Mouse (Mus musculus) MEL (cell line): Measurements from ENCODE around the gene Pde1c. TPM values are rescaled to one million over a fixed set of nuclear protein-coding genes. Genes with fewer than 3 reads are reported as not detected.

Experiments used
- DNase-seq: peaks from one replicate; pipeline ENCODE4 v3.0.0; 2011; ENCODE audit warnings: low read depth, low spot score
- H3K27ac ChIP-seq: 2 replicates; pipeline ENCODE4 v1.5.1; 2012; ENCODE audit warnings: low read depth, mild to moderate bottlenecking, control low read depth, low read length, moderate library complexity; ENCODE audit not compliant: control insufficient read depth
- H3K27me3 ChIP-seq, 2 experiments: fragments of 150-350 bp in 1 of 2; sonication (generic) in 1 of 2; 2 replicates each; pipeline ENCODE4 v1.6.1; 2012; ENCODE audit warnings: low read length in 2 of 2, mild to moderate bottlenecking in 2 of 2, improper control_type of control experiment in 1 of 2, moderate library complexity in 1 of 2; ENCODE audit not compliant: insufficient read depth in 2 of 2, control insufficient read depth in 1 of 2
- H3K36me3 ChIP-seq, 2 experiments: 2 replicates each; pipeline ENCODE4 v1.6.1; 2012 to 2014; ENCODE audit warnings: low read length in 2 of 2, improper control_type of control experiment in 1 of 2, inconsistent platforms in 1 of 2, mild to moderate bottlenecking in 1 of 2; ENCODE audit not compliant: insufficient read depth in 2 of 2, control insufficient read depth in 1 of 2
- H3K4me1 ChIP-seq, 2 experiments: fragments of 150-350 bp in 1 of 2; sonication (generic) in 1 of 2; 2 replicates each; pipeline ENCODE4 v1.6.1; 2012; ENCODE audit warnings: low read length in 2 of 2, improper control_type of control experiment in 1 of 2, mild to moderate bottlenecking in 1 of 2; ENCODE audit not compliant: insufficient read depth in 2 of 2, control insufficient read depth in 1 of 2
- H3K4me3 ChIP-seq, 2 experiments: fragments of 150-350 bp in 1 of 2; sonication (generic) in 1 of 2; 2 replicates each; pipeline ENCODE4 v1.5.1; 2012; ENCODE audit warnings: low read depth in 2 of 2, low read length in 2 of 2, mild to moderate bottlenecking in 2 of 2, moderate library complexity in 2 of 2, control low read depth in 1 of 2, improper control_type of control experiment in 1 of 2; ENCODE audit not compliant: control insufficient read depth in 1 of 2, insufficient read depth in 1 of 2
- H3K79me2 ChIP-seq: 2 replicates; pipeline ENCODE4 v1.6.1; 2012; ENCODE audit warnings: mild to moderate bottlenecking, low read length, moderate library complexity; ENCODE audit not compliant: control insufficient read depth, poor library complexity, insufficient read depth
- H3K9ac ChIP-seq: 2 replicates; pipeline ENCODE4 v1.6.1; 2012; ENCODE audit warnings: low read depth, mild to moderate bottlenecking, control low read depth, low read length, moderate library complexity; ENCODE audit not compliant: control insufficient read depth, poor library complexity, severe bottlenecking
- H3K9me3 ChIP-seq: fragments of 150-350 bp; sonication (generic); replicated peaks from 2 replicates; pipeline ENCODE4 v1.6.1; 2012; ENCODE audit warnings: mild to moderate bottlenecking, low read length, improper control_type of control experiment, moderate library complexity; ENCODE audit not compliant: insufficient read depth
- CHD2 ChIP-seq: IDR thresholded peaks from 2 replicates; pipeline ENCODE4 v1.6.1; 2011; ENCODE audit warnings: low read length, improper control_type of control experiment
- E2F4 ChIP-seq: IDR thresholded peaks from 2 replicates; pipeline ENCODE4 v1.6.1; 2011; ENCODE audit warnings: low read depth, low read length, improper control_type of control experiment, borderline replicate concordance
- ELF1 ChIP-seq: IDR thresholded peaks from 2 replicates; pipeline ENCODE4 v1.6.1; 2014; ENCODE audit warnings: low read depth, mild to moderate bottlenecking, inconsistent platforms, low read length, improper control_type of control experiment, moderate library complexity
- EP300 ChIP-seq, 2 experiments: IDR thresholded peaks; 2 replicates each; pipeline ENCODE4 v1.6.1; 2011; ENCODE audit warnings: improper control_type of control experiment in 2 of 2, low read length in 2 of 2, low read depth in 1 of 2, mild to moderate bottlenecking in 1 of 2
- ETS1 ChIP-seq: IDR thresholded peaks from 2 replicates; pipeline ENCODE4 v1.6.1; 2012; ENCODE audit warnings: low read depth, mild to moderate bottlenecking, inconsistent platforms, low read length, improper control_type of control experiment, moderate library complexity
- JUND ChIP-seq: IDR thresholded peaks from 2 replicates; pipeline ENCODE4 v1.6.1; 2011; ENCODE audit warnings: low read depth, mild to moderate bottlenecking, improper control_type of control experiment, low read length
- MEF2A ChIP-seq: IDR thresholded peaks from 2 replicates; pipeline ENCODE4 v1.6.1; 2014; ENCODE audit warnings: low read depth, mild to moderate bottlenecking, inconsistent platforms, low read length, improper control_type of control experiment; ENCODE audit not compliant: poor library complexity, insufficient replicate concordance, severe bottlenecking; ENCODE audit errors: extremely low read depth
- MYB ChIP-seq: IDR thresholded peaks from 2 replicates; pipeline ENCODE4 v1.6.1; 2011; ENCODE audit warnings: mild to moderate bottlenecking, low read depth, low read length, improper control_type of control experiment
- NRF1 ChIP-seq: IDR thresholded peaks from 2 replicates; pipeline ENCODE4 v1.6.1; 2014; ENCODE audit warnings: low read depth, mild to moderate bottlenecking, inconsistent platforms, low read length, improper control_type of control experiment, moderate library complexity; ENCODE audit not compliant: poor library complexity, insufficient read depth, severe bottlenecking
- POLR2AphosphoS5 ChIP-seq: IDR thresholded peaks from 2 replicates; pipeline ENCODE4 v1.6.1; 2012; ENCODE audit warnings: low read depth, borderline replicate concordance, mild to moderate bottlenecking, inconsistent platforms, low read length, moderate library complexity, mixed read lengths
- RAD21 ChIP-seq: IDR thresholded peaks from 2 replicates; pipeline ENCODE4 v1.6.1; 2011; ENCODE audit warnings: mild to moderate bottlenecking, low read depth, low read length, improper control_type of control experiment
- SIN3A ChIP-seq: IDR thresholded peaks from 2 replicates; pipeline ENCODE4 v1.6.1; 2012; ENCODE audit warnings: low read length, improper control_type of control experiment, inconsistent platforms
- SMC3 ChIP-seq: IDR thresholded peaks from 2 replicates; pipeline ENCODE4 v1.6.1; 2011; ENCODE audit warnings: low read depth, low read length, improper control_type of control experiment
- TCF12 ChIP-seq: IDR thresholded peaks from 2 replicates; pipeline ENCODE4 v1.6.1; 2014; ENCODE audit warnings: low read depth, mild to moderate bottlenecking, inconsistent platforms, low read length, improper control_type of control experiment, moderate library complexity
- USF1 ChIP-seq: IDR thresholded peaks from 2 replicates; pipeline ENCODE4 v1.6.1; 2014; ENCODE audit warnings: low read depth, mild to moderate bottlenecking, inconsistent platforms, low read length, improper control_type of control experiment, moderate library complexity
- USF2 ChIP-seq, 2 experiments: IDR thresholded peaks; 2 replicates each; pipeline ENCODE4 v1.6.1; 2011 to 2012; ENCODE audit warnings: improper control_type of control experiment in 2 of 2, low read length in 2 of 2, borderline replicate concordance in 1 of 2, inconsistent platforms in 1 of 2, low read depth in 1 of 2, mild to moderate bottlenecking in 1 of 2; ENCODE audit not compliant: insufficient read depth in 1 of 2
- ZKSCAN1 ChIP-seq: IDR thresholded peaks from 2 replicates; pipeline ENCODE4 v1.6.1; 2012; ENCODE audit warnings: low read depth, mild to moderate bottlenecking, inconsistent platforms, low read length, improper control_type of control experiment, moderate library complexity
- ZMIZ1 ChIP-seq: IDR thresholded peaks from 2 replicates; pipeline ENCODE4 v1.6.1; 2012; ENCODE audit warnings: low read depth, mild to moderate bottlenecking, inconsistent platforms, low read length, improper control_type of control experiment, moderate library complexity
- ZNF384 ChIP-seq: IDR thresholded peaks from 2 replicates; pipeline ENCODE4 v1.6.1; 2012; ENCODE audit warnings: low read depth, mild to moderate bottlenecking, inconsistent platforms, low read length, improper control_type of control experiment
- polyA plus RNA-seq, 2 experiments: library from polyadenylated mRNA; stranded (reverse) in 1 of 2; unstranded in 1 of 2; fragments of >175 nt in 1 of 2; fragments of >200 nt in 1 of 2; gene quantifications; 2 replicates each; pipeline versions ENCODE4 v1.2.1 to v1.2.4; 2012; ENCODE audit warnings: low replicate concordance in 2 of 2, low read depth in 1 of 2; ENCODE audit not compliant: insufficient read length in 2 of 2, insufficient read depth in 1 of 2, missing spikeins in 1 of 2
- total RNA-seq: library from RNA; depleted of rRNA; stranded (reverse); fragments of 300-350 nt; gene quantifications from 2 replicates; pipeline ENCODE4 v1.2.3, GENCODE M21; 2012

Gene Pde1c
- total and polyA plus RNA-seq, 3 experiments, result not detected

DNA sequence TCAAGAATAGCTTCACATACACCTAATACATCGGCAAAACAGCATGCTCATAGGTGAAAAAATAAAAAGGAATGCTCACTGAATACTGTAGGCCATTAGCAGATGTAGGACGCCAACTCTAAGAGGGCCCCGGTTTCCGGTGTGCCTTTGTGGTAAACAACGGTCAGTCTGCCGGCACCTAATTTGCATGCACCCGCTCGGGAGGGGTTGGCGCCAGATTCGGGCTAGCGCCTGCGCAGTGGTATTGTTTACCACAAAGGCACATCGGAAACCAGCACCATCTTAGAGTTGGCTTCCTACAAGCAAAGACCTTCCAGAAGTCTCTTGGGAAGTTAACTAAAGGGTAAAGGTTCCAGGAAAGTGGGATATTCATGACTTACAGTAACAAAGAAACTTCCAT is 199.4 kb downstream of the Pde1c start:
- H3K9ac ChIP-seq, result no peak overlapping the region
- H3K27me3 ChIP-seq, result no peaks in the 10 kb centered on the region
- no peaks in the 10 kb centered on the region for H3K4me1 ChIP-seq
- H3K27ac ChIP-seq, result no peak overlapping the region
- TF ChIP-seq ELF1 (no peak), USF2 (IDR thresholded peaks at IDR 0.05; ENCODE audit: borderline replicate concordance in 1 of 2, insufficient read depth in 1 of 2, low read depth in 1 of 2, low read length in 2 of 2) (no peak), SMC3 (no peak), RAD21 (no peak), MEF2A (no peak), USF1 (no peak), ZNF384 (no peak), E2F4 (no peak), ETS1 (no peak), CHD2 (no peak), ZKSCAN1 (no peak), TCF12 (no peak), POLR2AphosphoS5 (no peak), ZMIZ1 (no peak), JUND (no peak), MYB (no peak), NRF1 (no peak), EP300 (IDR thresholded peaks at IDR 0.05; ENCODE audit: low read depth in 1 of 2, low read length in 2 of 2) (no peak)
- no peaks in the 10 kb centered on the region for H3K79me2 ChIP-seq
- no peak overlapping the region for H3K4me3 ChIP-seq
- no peaks in the 10 kb centered on the region for H3K36me3 ChIP-seq
- H3K9me3 ChIP-seq, result no peaks in the 10 kb centered on the region
- no peak for DNase-seq

DNA sequence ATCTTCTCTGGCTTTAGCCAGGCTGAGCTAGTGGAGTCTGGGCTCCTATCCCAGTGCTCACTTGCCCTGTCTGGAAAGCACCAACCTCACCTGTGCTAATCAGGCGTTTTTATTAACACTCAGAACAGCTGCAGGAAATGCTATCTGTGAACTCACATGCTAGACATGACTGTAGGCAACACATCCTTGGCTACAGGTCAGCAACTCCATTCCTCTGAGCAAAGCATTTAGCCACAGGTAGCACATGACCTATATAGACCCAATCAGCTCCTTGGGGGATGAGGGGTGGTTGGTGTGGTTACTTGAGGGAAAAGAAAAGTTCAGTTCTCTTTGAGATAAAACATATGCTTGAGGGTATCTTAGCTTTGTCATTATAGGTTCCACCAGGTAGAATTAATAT is 200.8 kb downstream of the Pde1c start:
- no peak overlapping the region for H3K27ac ChIP-seq
- no peaks in the 10 kb centered on the region for H3K79me2 ChIP-seq
- H3K36me3 ChIP-seq, result no peaks in the 10 kb centered on the region
- H3K27me3 ChIP-seq, result no peaks in the 10 kb centered on the region
- no peak overlapping the region for H3K9ac ChIP-seq
- H3K9me3 ChIP-seq, result no peaks in the 10 kb centered on the region
- H3K4me1 ChIP-seq, result no peaks in the 10 kb centered on the region
- TF ChIP-seq TCF12, result no peak
- no peak for TF ChIP-seq SIN3A
- DNase-seq, result no peak
- no peak overlapping the region for H3K4me3 ChIP-seq
